ENCODE assay signal across 21 mouse cellular contexts in genomic region chr4:153768350-153768749, GRCm38 (mm10).
DNase-seq lines count a peak whose midpoint lies in the region; ATAC-seq and TF ChIP-seq lines count a peak whose summit lies in the region.
"Had no signal": no experiment of that assay in that cellular context is flagged by ENCODE, and none has a peak within 500 bp of the region (broad histone marks: within the 10 kb centered on the region; RNA-seq: fewer than 3 reads in every experiment).

No protein-coding gene starts in this region.

- no peak for TF ChIP-seq CTCF in gastrocnemius, adult 2 months (IDR thresholded peaks at IDR 0.05)

- H3K27ac ChIP-seq in gastrocnemius, adult 2 months, result peak overlapping the region; percentile 35; the same call in 1 of the 2 replicates
- H3K27ac ChIP-seq in hindbrain, embryonic 10.5 days, result no peak overlapping the region
- H3K27ac ChIP-seq in hindbrain, embryonic 12.5 days, result no peak overlapping the region
- H3K27ac ChIP-seq: embryonic facial prominence, embryonic 13.5 days; heart, embryonic 13.5 days; hindbrain, postnatal 0 days; limb, embryonic 10.5 days had no signal

- no peak for DNase-seq in gastrocnemius, adult 2 months
- no peak for DNase-seq in gastrocnemius, adult 8-10 months (ENCODE audit: low spot score in 2 of 2)
- peak; percentile 20 for DNase-seq in hindbrain, embryonic 10.5 days (ENCODE audit: low spot score)
- peak; percentile 3 for DNase-seq in lung, postnatal 36 days
- no peak for DNase-seq in lung, postnatal 14 days
- DNase-seq in embryo, embryonic 11 days, result peak; percentile 35
- DNase-seq in spleen, postnatal 14 days (ENCODE audit: low spot score in 2 of 2), result no peak
- DNase-seq: adrenal gland, postnatal 25 days; B cell, adult 2 months; cerebellum, adult 11-12 months; cerebellum, postnatal 25 days; gastrocnemius, postnatal 14 days; kidney, adult 18-20 months; kidney, postnatal 10 days; liver, postnatal 0 days; thymus, postnatal 4 days had no signal

- H3K4me1 ChIP-seq in hindbrain, embryonic 10.5 days (replicated peaks), result peaks cover 25% of the 10 kb centered on the region
- no peaks in the 10 kb centered on the region for H3K4me1 ChIP-seq in hindbrain, embryonic 12.5 days

- H3K9me3 ChIP-seq in hindbrain, embryonic 10.5 days, result 0 out of 2 replicates have a peak, but pooled peaks cover 3% of the 10 kb centered on the region
- 0 out of 2 replicates have a peak, but pooled peaks cover 2% of the 10 kb centered on the region for H3K9me3 ChIP-seq in hindbrain, embryonic 12.5 days (replicated peaks)
- H3K9me3 ChIP-seq: embryonic facial prominence, embryonic 13.5 days; limb, embryonic 10.5 days had no signal

- H3K9ac ChIP-seq in hindbrain, embryonic 12.5 days, result no peak overlapping the region
- H3K9ac ChIP-seq: embryonic facial prominence, embryonic 13.5 days; heart, embryonic 13.5 days; liver, postnatal 0 days had no signal

- no peak overlapping the region for H3K4me3 ChIP-seq in gastrocnemius, adult 2 months
- no peak overlapping the region for H3K4me3 ChIP-seq in hindbrain, embryonic 10.5 days
- no peak overlapping the region for H3K4me3 ChIP-seq in hindbrain, embryonic 12.5 days
- H3K4me3 ChIP-seq: embryonic facial prominence, embryonic 13.5 days; heart, embryonic 13.5 days; limb, embryonic 10.5 days had no signal

- intact Hi-C loops in gastrocnemius, adult 2 months (cut with DNase I), result no loop called here

- H3K27me3 ChIP-seq in hindbrain, embryonic 10.5 days (ENCODE audit: insufficient read depth, poor library complexity, severe bottlenecking), result no peaks in the 10 kb centered on the region
- no peaks in the 10 kb centered on the region for H3K27me3 ChIP-seq in hindbrain, embryonic 12.5 days
- H3K27me3 ChIP-seq: embryonic facial prominence, embryonic 13.5 days; heart, embryonic 13.5 days had no signal

- no peak overlapping the region for H3K4me2 ChIP-seq in hindbrain, embryonic 12.5 days (replicated peaks)
- H3K4me2 ChIP-seq: embryonic facial prominence, embryonic 13.5 days; heart, embryonic 13.5 days had no signal

- 65% methylated on average over 3 of the region's 3 CpGs for whole genome bisulfite sequencing in hindbrain, embryonic 10.5 days
- WGBS in hindbrain, embryonic 12.5 days, result 65% methylated on average over 3 of the region's 3 CpGs

- no peak for ATAC-seq in hindbrain, embryonic 12.5 days (ENCODE audit: low FRiP score)
- ATAC-seq: hindbrain, postnatal 0 days; liver, postnatal 0 days had no signal

- no peaks in the 10 kb centered on the region for H3K36me3 ChIP-seq in hindbrain, embryonic 10.5 days
- no peaks in the 10 kb centered on the region for H3K36me3 ChIP-seq in hindbrain, embryonic 12.5 days
- H3K36me3 ChIP-seq: embryonic facial prominence, embryonic 13.5 days; heart, embryonic 13.5 days; limb, embryonic 10.5 days had no signal

Comparison
In these comparisons a context has a peak if more than half of its experiments do, and no peak if none do; other contexts are left out.
1. DNase-seq: peak in hindbrain, embryonic 10.5 days (single experiment), lung, postnatal 36 days (single experiment) and embryo, embryonic 11 days (single experiment); none in gastrocnemius, adult 2 months (single experiment), gastrocnemius, adult 8-10 months (0 of 2), lung, postnatal 14 days (single experiment) and spleen, postnatal 14 days (0 of 2).